Mouse (Mus musculus) heart, postnatal 0 days (tissue): ENCODE measurements at regions not wholly inside any gene's neighbourhood (a gene's known extent, or its start where the extent isn't known, plus 50 kb on each side); places are given as distances from the start of the nearest gene placed in this dataset.

Experiments
- CTCF ChIP-seq: IDR thresholded peaks from 2 replicates; pipeline ENCODE4 v1.5.1; 2016; ENCODE audit warnings: antibody characterized with exemption, control low read depth, low read depth
- EP300 ChIP-seq: IDR thresholded peaks from 2 replicates; pipeline ENCODE4 v1.6.1; 2016; ENCODE audit warnings: antibody characterized with exemption, low read depth

GRCm38 (mm10) chr15:51485554-51485953 lies 2399.2 kb upstream of the Gm7489 start:
- TF ChIP-seq CTCF (no peak), EP300 (no peak)
